Mouse (Mus musculus) colon, adult 2 months (tissue): Measurements from ENCODE around the gene Npffr2. TPM values are rescaled to one million over a fixed set of nuclear protein-coding genes. Genes with fewer than 3 reads are reported as not detected.

Source experiments
- polyA plus RNA-seq: library from polyadenylated mRNA; depleted of rRNA; stranded (reverse); fragments of >200 nt; gene quantifications from 2 replicates; pipeline ENCODE4 v1.2.3, GENCODE M21; 2012; rRNA removed

Npffr2 gene
- not detected in 2 replicates for polyA plus RNA-seq

GRCm38 (mm10) chr5:89526878-89527578 is at the start of gene Npffr2:
Gene Npffr2 (plus strand): TSS chr5:89527429.

Other genes with a start within 250 kb of the Npffr2 start
- gene Gc, start 69.5 kb upstream of the Npffr2 start, polyA plus RNA-seq, result 0.14 TPM in 2 replicates